Mouse (Mus musculus): ENCODE results near the gene Ankra2. TPM values are rescaled to one million over a fixed set of nuclear protein-coding genes. Genes with fewer than 3 reads are reported as not detected.

Gene Ankra2
- polyA plus RNA-seq, 1 experiment from 2014 or later: 73.4 TPM

GRCm38 (mm10) chr13:98245386-98245785 is 17.5 kb upstream of the Ankra2 start:
- WGBS: 70% methylated on average over 7 of the region's 7 CpGs
- ATAC-seq (no peak), DNase-seq (ENCODE audit: low spot score) (no peak)
- no peaks in the 10 kb centered on the region for H3K27me3 ChIP-seq (replicated peaks; ENCODE audit: control insufficient read depth, insufficient read depth, low read length)
- no peak overlapping the region for H3K4me3 ChIP-seq (ENCODE audit: low read depth, low read length)
- H3K4me2 ChIP-seq (ENCODE audit: low read length): no peak overlapping the region
- H3K36me3 ChIP-seq (ENCODE audit: control insufficient read depth, insufficient read depth, low read length): peaks cover 31% of the 10 kb centered on the region
- H3K9ac ChIP-seq (ENCODE audit: low read length): no peak overlapping the region
- no peaks in the 10 kb centered on the region for H3K9me3 ChIP-seq (replicated peaks; ENCODE audit: control insufficient read depth, low read length)
- H3K27ac ChIP-seq (ENCODE audit: low read depth, low read length): no peak overlapping the region
- peaks cover 4% of the 10 kb centered on the region; the same call in 1 of the 2 replicates for H3K4me1 ChIP-seq (ENCODE audit: control insufficient read depth, insufficient read depth, low read length)

GRCm38 (mm10) chr13:98249594-98249993 is 13.3 kb upstream of the Ankra2 start:
- ATAC-seq (no peak), DNase-seq (ENCODE audit: low spot score) (no peak)
- no peak overlapping the region for H3K4me2 ChIP-seq (ENCODE audit: low read length)
- H3K4me1 ChIP-seq (ENCODE audit: control insufficient read depth, insufficient read depth, low read length): peaks cover under 1% of the 10 kb centered on the region; the same call in 1 of the 2 replicates
- H3K9ac ChIP-seq (ENCODE audit: low read length): no peak overlapping the region
- no peaks in the 10 kb centered on the region for H3K9me3 ChIP-seq (replicated peaks; ENCODE audit: control insufficient read depth, low read length)
- no peak overlapping the region for H3K4me3 ChIP-seq (ENCODE audit: low read depth, low read length)
- H3K27ac ChIP-seq (ENCODE audit: low read depth, low read length): no peak overlapping the region
- no peaks in the 10 kb centered on the region for H3K27me3 ChIP-seq (replicated peaks; ENCODE audit: control insufficient read depth, insufficient read depth, low read length)
- WGBS: 94% methylated on average over 10 of the region's 10 CpGs
- H3K36me3 ChIP-seq (ENCODE audit: control insufficient read depth, insufficient read depth, low read length): peaks cover 68% of the 10 kb centered on the region

GRCm38 (mm10) chr13:98254921-98255320 is 8.0 kb upstream of the Ankra2 start:
- WGBS: 78% methylated on average over 9 of the region's 9 CpGs
- Histone ChIP-seq H3K9me3 (replicated peaks; ENCODE audit: control insufficient read depth, low read length) (no peaks in the 10 kb centered on the region), H3K27me3 (replicated peaks; ENCODE audit: control insufficient read depth, insufficient read depth, low read length) (no peaks in the 10 kb centered on the region), H3K4me2 (ENCODE audit: low read length) (no peak overlapping the region), H3K9ac (ENCODE audit: low read length) (no peak overlapping the region), H3K27ac (ENCODE audit: low read depth, low read length) (no peak overlapping the region), H3K4me3 (ENCODE audit: low read depth, low read length) (no peak overlapping the region), H3K4me1 (ENCODE audit: control insufficient read depth, insufficient read depth, low read length) (no peaks in the 10 kb centered on the region), H3K36me3 (ENCODE audit: control insufficient read depth, insufficient read depth, low read length) (peaks cover 89% of the 10 kb centered on the region)
- ATAC-seq (no peak), DNase-seq (ENCODE audit: low spot score) (no peak)

- peaks cover 14% of the 10 kb centered on the region for H3K4me1 ChIP-seq (ENCODE audit: control insufficient read depth, insufficient read depth, low read length)
- WGBS: 2% methylated on average over 16 of the region's 16 CpGs
Measured at GRCm38 (mm10) chr13:98263458-98263987, 649 bp downstream of the Ankra2 start.

GRCm38 (mm10) chr13:98264111-98264510 is 1.2 kb downstream of the Ankra2 start:
- Histone ChIP-seq H3K9ac (ENCODE audit: low read length) (peak overlapping the region; percentile 88), H3K4me2 (ENCODE audit: low read length) (peak overlapping the region; percentile 69), H3K9me3 (replicated peaks; ENCODE audit: control insufficient read depth, low read length) (no peaks in the 10 kb centered on the region), H3K27me3 (replicated peaks; ENCODE audit: control insufficient read depth, insufficient read depth, low read length) (no peaks in the 10 kb centered on the region), H3K4me3 (ENCODE audit: low read depth, low read length) (peak overlapping the region; percentile 73), H3K36me3 (ENCODE audit: control insufficient read depth, insufficient read depth, low read length) (peaks cover 20% of the 10 kb centered on the region), H3K4me1 (ENCODE audit: control insufficient read depth, insufficient read depth, low read length) (peaks cover 14% of the 10 kb centered on the region), H3K27ac (ENCODE audit: low read depth, low read length) (no peak overlapping the region)
- ATAC-seq (no peak), DNase-seq (ENCODE audit: low spot score) (no peak)
- WGBS: 28% methylated on average over 5 of the region's 5 CpGs

More at GRCm38 (mm10) chr13:98263458-98263987, 649 bp downstream of the Ankra2 start:
- Histone ChIP-seq H3K27ac (ENCODE audit: low read depth, low read length) (peak overlapping the region; percentile 93), H3K4me2 (ENCODE audit: low read length) (peak overlapping the region; percentile 69), H3K4me3 (ENCODE audit: low read depth, low read length) (peak overlapping the region; percentile 73), H3K9me3 (replicated peaks; ENCODE audit: control insufficient read depth, low read length) (no peaks in the 10 kb centered on the region), H3K27me3 (replicated peaks; ENCODE audit: control insufficient read depth, insufficient read depth, low read length) (no peaks in the 10 kb centered on the region), H3K36me3 (ENCODE audit: control insufficient read depth, insufficient read depth, low read length) (peaks cover 21% of the 10 kb centered on the region), H3K9ac (ENCODE audit: low read length) (peak overlapping the region; percentile 88)
- ATAC-seq: peak; percentile 40
- peak; percentile 41 for DNase-seq (ENCODE audit: low spot score)

GRCm38 (mm10) chr13:98274023-98274422 is 11.1 kb downstream of the Ankra2 start:
- H3K27me3 ChIP-seq (replicated peaks; ENCODE audit: control insufficient read depth, insufficient read depth, low read length): no peaks in the 10 kb centered on the region
- ATAC-seq: no peak
- H3K36me3 ChIP-seq (ENCODE audit: control insufficient read depth, insufficient read depth, low read length): peaks cover 56% of the 10 kb centered on the region
- no peaks in the 10 kb centered on the region for H3K9me3 ChIP-seq (replicated peaks; ENCODE audit: control insufficient read depth, low read length)
- 95% methylated on average over 9 of the region's 9 CpGs for WGBS
- H3K9ac ChIP-seq (ENCODE audit: low read length): no peak overlapping the region
- DNase-seq (ENCODE audit: low spot score): no peak
- H3K27ac ChIP-seq (ENCODE audit: low read depth, low read length): no peak overlapping the region
- H3K4me3 ChIP-seq (ENCODE audit: low read depth, low read length): no peak overlapping the region
- H3K4me1 ChIP-seq (ENCODE audit: control insufficient read depth, insufficient read depth, low read length): no peaks in the 10 kb centered on the region
- no peak overlapping the region for H3K4me2 ChIP-seq (ENCODE audit: low read length)

GRCm38 (mm10) chr13:98275646-98276045 is 12.8 kb downstream of the Ankra2 start:
- ATAC-seq (no peak), DNase-seq (ENCODE audit: low spot score) (no peak)
- Histone ChIP-seq H3K9ac (ENCODE audit: low read length) (no peak overlapping the region), H3K27me3 (replicated peaks; ENCODE audit: control insufficient read depth, insufficient read depth, low read length) (no peaks in the 10 kb centered on the region), H3K27ac (ENCODE audit: low read depth, low read length) (no peak overlapping the region), H3K9me3 (replicated peaks; ENCODE audit: control insufficient read depth, low read length) (no peaks in the 10 kb centered on the region), H3K4me2 (ENCODE audit: low read length) (no peak overlapping the region), H3K4me3 (ENCODE audit: low read depth, low read length) (no peak overlapping the region), H3K4me1 (ENCODE audit: control insufficient read depth, insufficient read depth, low read length) (no peaks in the 10 kb centered on the region), H3K36me3 (ENCODE audit: control insufficient read depth, insufficient read depth, low read length) (peaks cover 49% of the 10 kb centered on the region)
- 88% methylated on average over 4 of the region's 4 CpGs for WGBS

GRCm38 (mm10) chr13:98276253-98276652 is 13.4 kb downstream of the Ankra2 start:
- Histone ChIP-seq H3K9me3 (replicated peaks; ENCODE audit: control insufficient read depth, low read length) (no peaks in the 10 kb centered on the region), H3K36me3 (ENCODE audit: control insufficient read depth, insufficient read depth, low read length) (peaks cover 43% of the 10 kb centered on the region), H3K9ac (ENCODE audit: low read length) (no peak overlapping the region), H3K4me3 (ENCODE audit: low read depth, low read length) (no peak overlapping the region), H3K27me3 (replicated peaks; ENCODE audit: control insufficient read depth, insufficient read depth, low read length) (no peaks in the 10 kb centered on the region), H3K4me2 (ENCODE audit: low read length) (no peak overlapping the region), H3K4me1 (ENCODE audit: control insufficient read depth, insufficient read depth, low read length) (no peaks in the 10 kb centered on the region), H3K27ac (ENCODE audit: low read depth, low read length) (no peak overlapping the region)
- DNase-seq (ENCODE audit: low spot score): no peak
- ATAC-seq: no peak
- WGBS: 92% methylated on average over 7 of the region's 7 CpGs

- WGBS: 91% methylated on average over 2 of the region's 2 CpGs
- Histone ChIP-seq H3K9ac (ENCODE audit: low read length) (no peak overlapping the region), H3K27ac (ENCODE audit: low read depth, low read length) (no peak overlapping the region), H3K4me3 (ENCODE audit: low read depth, low read length) (no peak overlapping the region), H3K4me1 (ENCODE audit: control insufficient read depth, insufficient read depth, low read length) (no peaks in the 10 kb centered on the region), H3K4me2 (ENCODE audit: low read length) (no peak overlapping the region), H3K27me3 (replicated peaks; ENCODE audit: control insufficient read depth, insufficient read depth, low read length) (no peaks in the 10 kb centered on the region), H3K36me3 (ENCODE audit: control insufficient read depth, insufficient read depth, low read length) (peaks cover 31% of the 10 kb centered on the region), H3K9me3 (replicated peaks; ENCODE audit: control insufficient read depth, low read length) (no peaks in the 10 kb centered on the region)
- ATAC-seq: no peak
- DNase-seq (ENCODE audit: low spot score): no peak
Measured at GRCm38 (mm10) chr13:98277501-98277900, 14.6 kb downstream of the Ankra2 start.
